Mouse (Mus musculus): ENCODE measurements around the gene Gm7145.
"Not testable (repeated sequence)": the region's sequence is repeated elsewhere in the genome, so short reads cannot be mapped to it uniquely, and the experiment has no call there.

The Gm7145 gene

DNA sequence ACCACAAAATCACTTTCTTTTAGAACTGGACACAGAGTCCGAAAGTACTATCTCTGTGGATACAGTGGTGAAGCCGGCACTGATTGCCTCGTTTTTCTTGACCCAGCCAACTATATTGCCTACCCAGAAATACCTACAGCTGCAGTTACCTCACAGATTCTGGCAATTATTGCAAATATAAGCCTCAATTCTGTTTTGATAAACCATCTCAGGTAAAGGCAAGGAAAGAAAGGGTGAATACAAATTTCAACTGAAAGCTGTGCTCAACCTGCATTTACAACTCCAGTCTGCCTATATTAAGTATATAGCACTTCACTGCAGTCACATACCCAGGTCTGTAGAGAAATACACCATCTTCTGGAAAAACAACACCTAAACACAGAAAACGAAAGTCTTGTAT lies at the start of gene Gm7145:
TSS of gene Gm7145 (plus strand) at position 301 of the 400 bp plus-strand sequence.
- no peak for DNase-seq (ENCODE audit: low spot score in 2 of 2)

DNA sequence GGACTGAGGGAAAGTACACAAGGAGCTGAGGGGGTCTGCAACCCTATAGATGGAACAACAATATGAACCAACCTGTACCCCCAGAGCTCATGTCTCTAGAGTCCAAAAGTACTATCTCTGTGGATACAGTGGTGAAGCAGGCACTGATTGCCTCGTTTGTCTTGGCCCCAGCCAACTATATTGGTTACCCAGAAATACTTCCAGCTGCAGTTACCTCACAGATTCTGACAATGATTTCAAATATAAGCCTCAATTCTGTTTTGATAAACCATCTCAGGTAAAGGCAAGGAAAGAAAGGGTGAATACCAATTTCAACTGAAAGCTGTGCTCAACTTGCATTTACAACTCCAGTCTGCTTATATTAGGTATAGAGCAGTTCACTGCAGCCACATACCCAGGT lies 38.0 kb upstream of the Gm7145 start, which contains the start of gene Gm28168:
TSS of gene Gm28168 (plus strand) at position 301 of the 400 bp plus-strand sequence.
- DNase-seq (ENCODE audit: low spot score in 2 of 2), result not testable (repeated sequence)

- DNase-seq (ENCODE audit: low spot score in 2 of 2), result not testable (repeated sequence)
Measured at GRCm38 (mm10) chr1:118003876-118004275, 38.1 kb downstream of the Gm7145 start.

- not testable (repeated sequence) for DNase-seq (ENCODE audit: low spot score in 2 of 2)
Measured at GRCm38 (mm10) chr1:118012736-118013135, 47.0 kb downstream of the Gm7145 start.
